Mouse (Mus musculus) cerebellum, adult 9-11 months (tissue): ENCODE data around the gene Mmd2.

ENCODE experiments used
- DNase-seq: peaks from one replicate; pipeline ENCODE4 v3.0.0; 2022

The Mmd2 gene

DNA sequence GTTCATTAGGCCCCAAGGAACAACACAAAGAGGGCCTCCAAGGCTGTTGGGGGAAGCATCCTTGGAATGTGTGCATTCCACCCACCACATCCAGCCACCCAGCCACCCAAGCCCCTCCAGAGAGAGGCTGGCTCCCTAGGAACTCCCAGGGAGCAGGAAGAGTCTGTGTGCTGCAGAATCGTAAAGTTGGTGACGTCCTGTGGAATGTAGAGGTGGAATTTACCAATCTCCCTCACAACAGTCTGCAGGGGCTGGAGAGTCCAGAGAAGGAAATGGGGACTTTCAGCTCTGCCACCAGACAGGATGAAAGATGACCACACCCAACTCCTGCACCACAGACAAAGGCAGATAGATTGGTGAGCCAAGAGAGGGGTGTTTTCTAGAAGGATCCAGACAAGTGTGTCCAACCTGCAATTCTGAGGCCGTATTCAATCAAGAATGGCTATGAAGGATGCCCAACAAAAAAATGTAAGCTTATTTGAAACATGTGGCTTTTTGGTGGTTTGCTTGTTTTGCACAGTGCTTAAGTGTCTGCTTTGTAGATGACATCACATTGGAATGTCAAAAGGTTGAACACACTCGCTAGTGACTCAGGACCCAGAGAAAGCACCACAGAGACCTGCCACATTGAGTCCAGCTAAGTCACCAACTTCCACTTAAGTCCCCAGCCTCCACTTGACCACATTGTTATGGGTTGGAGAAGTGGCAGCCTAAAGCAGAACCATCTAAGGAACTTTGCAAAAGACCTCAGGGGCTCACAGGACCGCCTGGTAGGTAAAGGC is 63.4 kb downstream of the Mmd2 start:
- DNase-seq = no peak

DNA sequence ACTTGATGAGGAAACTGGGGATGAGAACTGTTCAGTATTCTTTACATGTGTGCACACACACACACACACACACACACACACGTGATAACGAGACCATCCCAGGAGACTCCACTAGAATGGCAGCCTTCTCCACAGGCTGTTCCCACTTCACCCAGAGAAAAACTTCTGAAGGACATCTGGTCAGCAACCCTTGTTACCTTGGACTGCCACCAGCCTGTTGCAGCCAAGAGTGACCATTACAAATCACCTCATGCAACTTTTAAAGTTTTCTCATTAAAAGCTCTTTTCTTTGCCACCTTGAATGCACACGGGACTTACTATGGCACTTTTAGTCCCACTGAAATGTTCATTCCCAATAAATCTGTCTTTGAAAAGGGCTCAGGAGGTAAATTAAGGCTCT is 71.3 kb downstream of the Mmd2 start:
- no peak for DNase-seq

DNA sequence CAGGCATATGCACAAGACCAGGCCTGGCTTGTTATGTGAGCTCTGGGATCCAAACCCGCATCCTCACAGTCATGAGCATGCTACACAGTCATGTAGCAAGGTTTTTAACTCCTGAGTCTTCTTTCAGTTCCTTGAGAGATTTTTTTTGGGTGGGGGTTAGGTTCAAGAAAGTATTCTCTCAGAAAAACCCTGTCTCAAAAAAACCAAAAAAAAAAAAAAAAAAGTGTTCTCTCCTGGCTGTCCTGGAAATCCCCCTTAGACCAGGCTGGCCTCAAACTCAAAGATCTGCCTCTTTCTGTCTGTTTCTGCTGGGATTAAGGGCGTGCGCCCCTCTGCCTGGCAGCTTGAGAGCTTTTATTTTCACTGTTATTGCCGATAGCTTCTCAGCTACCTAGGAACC is 73.2 kb downstream of the Mmd2 start:
- no peak for DNase-seq

- DNase-seq = no peak
Observed at GRCm38 (mm10) chr5:142529915-142530314, 78.7 kb downstream of the Mmd2 start, which contains the start of gene Papolb. Papolb (minus strand) TSS chr5:142530076.

DNA sequence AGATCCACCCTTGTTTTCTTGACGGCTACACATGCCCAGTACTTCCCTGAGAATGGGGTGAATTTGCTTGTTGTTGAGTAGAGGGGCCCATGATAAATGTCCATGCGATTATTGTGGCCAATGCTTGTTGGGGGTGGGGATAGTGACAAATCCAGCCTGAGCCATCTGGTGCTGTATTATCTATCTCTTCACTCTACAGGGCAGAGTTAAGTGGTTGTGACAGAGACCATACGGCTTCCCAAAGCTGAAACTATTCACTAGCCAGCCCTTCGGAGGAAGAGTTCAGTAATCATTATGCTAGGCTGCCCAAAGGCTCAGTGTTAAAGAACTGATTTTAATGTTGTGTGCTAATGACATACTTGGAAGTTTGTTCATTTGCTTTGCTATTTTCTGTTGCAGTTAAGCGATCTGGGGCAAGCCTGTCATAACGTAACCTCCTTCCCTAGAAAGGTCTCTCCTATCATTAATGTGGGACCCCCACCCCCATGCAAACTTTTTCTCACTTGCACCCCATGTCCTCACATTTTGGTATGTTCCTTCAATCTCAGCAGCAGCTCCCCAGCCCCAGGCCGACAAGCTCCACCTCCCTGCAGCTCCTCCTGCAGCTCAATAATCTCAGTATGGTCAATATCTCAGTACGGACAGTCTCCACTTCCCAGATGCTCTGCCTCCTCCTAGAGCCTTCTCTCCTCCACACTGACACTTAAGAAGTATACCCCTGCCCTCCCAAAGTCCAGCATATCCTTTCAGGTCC is 83.7 kb downstream of the Mmd2 start:
- no peak for DNase-seq

GRCm38 (mm10) chr5:142521195-142521866 is 87.3 kb downstream of the Mmd2 start:
- no peak for DNase-seq

GRCm38 (mm10) chr5:142520360-142520759 is 88.2 kb downstream of the Mmd2 start:
- DNase-seq = no peak

GRCm38 (mm10) chr5:142518973-142519372 is 89.6 kb downstream of the Mmd2 start:
- DNase-seq = no peak
